Mouse (Mus musculus) spleen, adult 12 weeks (tissue): ENCODE measurements around the gene Pld4.
"Not testable (repeated sequence)": the region's sequence is repeated elsewhere in the genome, so short reads cannot be mapped to it uniquely, and the experiment has no call there.

Source experiments
- DNase-seq: peaks from one replicate; pipeline ENCODE4 v3.0.0; 2022; ENCODE audit warnings: low spot score

The Pld4 gene

GRCm38 (mm10) chr12:112801864-112802846, 41.7 kb downstream of the Pld4 start, which contains the start of gene Ahnak2:
Gene Ahnak2, minus strand, starts transcription at chr12:112802657.
- DNase-seq, result no peak

DNA sequence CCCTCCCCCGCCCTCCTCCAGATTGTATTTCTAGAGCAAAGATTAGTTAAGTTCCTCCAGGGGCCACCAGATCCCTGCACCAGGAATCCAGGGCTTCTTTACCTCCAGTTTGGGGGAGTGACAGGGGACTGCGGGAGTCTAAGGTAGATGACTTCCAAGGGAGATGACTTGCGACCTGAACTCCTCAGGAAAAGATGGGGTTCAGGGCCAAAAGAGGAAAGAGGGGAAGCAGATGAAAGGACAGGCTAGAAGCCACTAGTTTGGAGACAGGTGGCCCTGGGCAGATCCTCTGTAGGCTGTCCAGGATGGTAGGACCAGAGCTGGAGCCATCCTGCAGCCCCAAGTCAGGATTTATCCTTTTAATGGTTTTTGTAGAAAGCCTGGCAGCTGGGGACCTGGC, 42.5 kb downstream of the Pld4 start:
- DNase-seq, result no peak

GRCm38 (mm10) chr12:112804046-112804445, 43.6 kb downstream of the Pld4 start:
- DNase-seq, result no peak

DNA sequence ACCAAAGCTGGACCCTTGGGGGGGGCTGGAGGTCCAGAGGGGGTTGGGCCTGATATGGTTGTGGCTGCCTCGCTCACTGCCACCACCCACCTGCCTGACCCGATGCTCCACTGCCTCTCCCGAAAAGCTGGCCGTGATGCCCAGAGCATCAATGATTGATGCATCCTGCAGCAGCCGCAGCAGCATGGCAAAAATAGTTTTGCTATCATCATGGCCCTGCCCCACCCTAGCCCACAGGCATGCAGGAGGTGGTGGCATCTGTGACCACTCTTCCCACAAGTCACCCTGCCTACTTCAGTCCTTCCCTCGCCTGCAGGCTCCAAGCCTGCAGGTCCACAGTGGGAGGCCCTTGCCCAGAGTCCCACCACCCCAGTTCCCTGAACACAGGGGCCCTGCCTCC, 45.6 kb downstream of the Pld4 start:
- DNase-seq, result no peak

DNA sequence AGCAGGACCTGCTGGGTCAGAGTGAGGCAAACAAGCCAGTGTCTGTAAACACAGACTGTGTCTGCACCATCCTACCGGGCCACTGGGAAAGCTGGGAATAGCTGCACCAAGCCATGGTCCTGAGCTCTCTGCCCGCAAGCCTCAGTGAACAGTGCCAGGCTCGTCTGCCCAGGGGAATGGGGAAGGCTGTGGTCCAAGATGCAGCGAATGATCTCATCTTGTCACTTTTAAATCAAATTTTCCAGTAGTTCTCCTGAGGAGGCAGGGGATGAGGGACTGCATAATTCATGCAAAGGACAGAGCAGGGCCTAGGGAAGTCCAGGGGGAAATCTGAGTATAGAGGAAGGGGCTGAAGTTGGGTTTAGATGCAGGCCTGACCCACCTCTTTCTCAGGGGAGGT, 47.3 kb downstream of the Pld4 start:
- DNase-seq, result no peak

DNA sequence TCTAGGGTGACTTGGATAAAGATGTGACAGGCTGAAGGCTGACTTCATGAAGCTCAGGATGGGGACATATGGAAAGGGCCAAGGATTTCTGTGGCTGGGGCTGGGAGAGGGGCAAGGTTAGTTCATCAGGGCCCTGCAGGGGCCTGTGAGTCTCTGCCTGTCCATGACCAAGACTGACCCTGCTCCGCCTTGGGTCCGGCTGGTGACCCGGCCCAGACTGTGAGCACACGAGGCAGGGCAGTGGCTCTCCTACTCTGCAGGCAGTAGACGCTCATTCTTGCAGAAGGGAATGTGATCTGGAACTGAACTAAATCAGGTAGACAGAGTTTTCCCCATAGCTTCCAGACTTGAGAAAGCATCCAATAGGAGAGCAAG, 47.7 kb downstream of the Pld4 start:
- DNase-seq, result no peak

DNA sequence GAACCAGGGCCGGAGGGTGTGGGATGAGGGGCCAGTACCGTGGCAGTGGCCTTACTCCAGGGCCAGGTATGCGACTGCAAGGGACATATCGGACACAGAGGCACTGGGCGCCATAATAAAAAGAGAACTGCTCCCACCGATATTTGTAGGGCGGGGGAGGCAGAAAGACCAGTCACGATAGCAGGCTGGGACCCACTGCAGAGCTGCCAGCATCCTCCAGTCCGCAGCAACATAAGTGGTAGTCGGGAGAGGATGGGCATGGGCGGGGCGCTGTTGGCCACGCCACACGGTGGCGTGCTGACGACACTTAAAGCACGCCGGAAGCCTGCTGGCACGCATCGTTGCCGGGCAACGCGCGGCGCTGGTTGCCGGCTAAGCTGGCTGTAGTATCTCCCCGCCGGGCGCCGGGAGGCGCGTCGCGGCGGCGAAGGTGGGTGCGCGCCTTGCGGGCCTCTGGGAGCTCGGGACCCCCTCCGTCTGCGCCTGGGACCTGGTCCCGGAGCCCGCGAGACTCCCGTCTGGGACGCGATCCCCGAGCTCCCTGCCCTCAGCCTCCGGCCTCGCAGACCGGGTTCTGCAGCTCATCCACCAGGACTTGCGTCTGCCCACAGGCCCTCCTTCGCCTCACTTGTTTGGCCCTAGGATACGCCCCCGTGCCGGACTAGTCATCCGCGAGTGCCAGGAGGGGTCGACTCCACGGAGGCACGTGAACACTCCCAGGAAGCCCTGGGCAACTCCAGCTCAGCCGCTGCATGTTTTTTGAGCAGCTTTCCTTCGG, 48.3 kb downstream of the Pld4 start, which contains the start of gene Clba1:
TSS of gene Clba1 (plus strand) at position 351 of the 778 bp plus-strand sequence.
- peak; percentile 76 for DNase-seq

DNA sequence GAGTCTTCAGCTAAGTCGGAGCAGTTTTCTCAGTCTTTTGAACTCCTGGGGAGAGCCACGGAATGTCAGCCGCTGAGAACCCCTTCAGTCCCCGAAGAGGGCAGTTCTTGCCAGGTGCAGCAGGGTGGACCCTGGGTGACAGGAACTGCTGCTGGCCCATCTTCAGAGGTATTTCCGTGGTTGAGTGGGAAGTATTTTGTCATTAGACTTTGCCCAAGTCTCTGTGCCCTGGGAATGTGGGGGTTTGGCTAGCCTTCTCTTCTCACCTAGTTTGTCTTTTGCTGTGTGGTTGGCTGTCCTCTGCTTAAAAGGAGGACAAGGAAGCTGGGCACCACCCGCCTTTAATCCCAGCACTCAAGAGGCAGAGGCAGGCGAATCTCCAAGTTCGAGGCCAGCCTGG, 49.2 kb downstream of the Pld4 start:
- DNase-seq, result no peak

DNA sequence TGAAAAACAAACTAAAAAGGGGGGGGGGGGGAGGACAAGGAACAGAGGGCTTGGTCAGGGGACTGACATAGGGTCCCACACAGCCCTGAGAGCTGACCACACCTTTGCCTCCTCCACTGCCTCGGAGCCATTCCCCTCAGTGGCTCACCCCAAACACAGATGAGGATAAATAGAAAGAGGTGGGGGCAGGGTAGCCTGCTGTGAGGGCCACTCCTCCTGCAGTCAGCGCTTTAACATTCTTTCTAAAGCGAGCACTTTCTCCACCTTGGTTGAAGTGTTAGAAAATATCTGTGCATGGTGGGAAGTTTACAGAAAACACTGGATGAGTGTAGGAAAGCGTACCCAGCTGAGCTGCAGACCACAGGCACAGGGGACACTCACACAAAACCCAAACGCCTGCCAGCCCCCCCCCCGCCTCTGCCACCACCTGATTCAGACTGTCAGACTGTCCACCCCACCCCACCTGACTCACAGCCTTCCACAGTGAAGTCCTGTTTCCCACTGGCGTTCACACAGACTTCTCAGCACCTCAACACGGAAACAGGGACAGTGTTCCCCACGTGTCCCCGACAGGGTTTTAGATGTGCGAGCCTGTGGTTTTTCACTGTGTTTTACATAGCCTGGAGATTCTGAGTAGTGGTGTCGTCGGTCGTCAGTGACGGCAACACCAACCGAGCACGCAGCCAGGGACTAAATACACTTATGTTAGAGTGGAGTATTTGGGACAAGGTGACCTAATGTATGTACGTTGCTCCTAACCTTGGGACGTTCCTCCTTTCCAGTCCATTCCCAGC, 49.8 kb downstream of the Pld4 start:
- no peak for DNase-seq

DNA sequence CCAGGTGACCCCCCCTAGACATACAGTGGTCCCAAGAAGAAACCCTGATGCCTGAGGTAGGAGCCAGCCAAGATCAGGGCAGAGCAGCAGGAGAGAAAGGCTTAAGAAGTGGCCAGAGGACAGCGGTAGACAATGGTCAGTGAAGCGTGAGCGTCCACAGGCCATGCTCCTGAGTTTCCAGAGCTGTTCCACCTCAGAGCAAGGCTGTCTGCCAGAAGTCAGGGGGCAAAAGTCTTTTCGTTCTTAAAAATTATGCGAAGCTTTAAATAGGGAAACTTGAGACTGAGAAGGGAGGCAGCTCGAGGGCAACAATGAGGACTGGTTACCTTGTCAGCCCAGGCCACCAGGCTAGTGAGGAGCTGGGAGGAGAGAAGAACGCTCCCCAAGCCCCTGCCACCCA, 52.9 kb downstream of the Pld4 start:
- DNase-seq, result no peak

GRCm38 (mm10) chr12:112814682-112815470, 54.4 kb downstream of the Pld4 start:
- DNase-seq, result no peak

- peak; percentile 33 for DNase-seq
Observed at GRCm38 (mm10) chr12:112816294-112816693, 55.8 kb downstream of the Pld4 start.

DNA sequence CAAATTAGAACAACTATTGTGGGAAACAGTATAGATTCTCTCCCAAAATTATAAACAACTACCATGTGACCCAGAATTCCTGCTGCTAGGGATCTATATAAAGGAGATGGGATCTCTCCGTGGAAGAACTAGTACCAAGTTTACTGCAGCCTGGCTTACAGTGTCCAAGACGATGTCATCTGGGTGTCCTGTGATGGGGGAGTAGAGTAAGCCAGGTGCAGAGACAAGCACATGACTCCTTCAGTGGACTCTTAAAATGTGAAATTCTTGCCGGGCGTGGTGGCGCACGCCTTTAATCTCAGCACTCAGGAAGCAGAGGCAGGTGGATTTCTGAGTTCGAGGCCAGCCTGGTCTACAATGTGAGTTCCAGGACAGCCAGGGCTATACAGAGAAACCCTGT, 56.4 kb downstream of the Pld4 start:
- DNase-seq, result not testable (repeated sequence)
